Mouse (Mus musculus) brain, embryonic 14.5 days (tissue): ENCODE results near the gene Chrna7.

Source experiments
- CTCF ChIP-seq: fragments of 200-500 bp; IDR thresholded peaks from 2 replicates; pipeline ENCODE4 v1.5.1; 2012; ENCODE audit warnings: inconsistent platforms, mild to moderate bottlenecking, moderate library complexity, borderline replicate concordance; ENCODE audit not compliant: insufficient read depth, insufficient read length; ENCODE audit errors: extremely low read depth
- POLR2A ChIP-seq: fragments of 200-500 bp; IDR thresholded peaks from 2 replicates; pipeline ENCODE4 v1.6.1; 2012; ENCODE audit warnings: mild to moderate bottlenecking, inconsistent platforms, borderline replicate concordance; ENCODE audit not compliant: poor library complexity, insufficient read depth, insufficient read length, severe bottlenecking; ENCODE audit errors: extremely low read depth

DNA sequence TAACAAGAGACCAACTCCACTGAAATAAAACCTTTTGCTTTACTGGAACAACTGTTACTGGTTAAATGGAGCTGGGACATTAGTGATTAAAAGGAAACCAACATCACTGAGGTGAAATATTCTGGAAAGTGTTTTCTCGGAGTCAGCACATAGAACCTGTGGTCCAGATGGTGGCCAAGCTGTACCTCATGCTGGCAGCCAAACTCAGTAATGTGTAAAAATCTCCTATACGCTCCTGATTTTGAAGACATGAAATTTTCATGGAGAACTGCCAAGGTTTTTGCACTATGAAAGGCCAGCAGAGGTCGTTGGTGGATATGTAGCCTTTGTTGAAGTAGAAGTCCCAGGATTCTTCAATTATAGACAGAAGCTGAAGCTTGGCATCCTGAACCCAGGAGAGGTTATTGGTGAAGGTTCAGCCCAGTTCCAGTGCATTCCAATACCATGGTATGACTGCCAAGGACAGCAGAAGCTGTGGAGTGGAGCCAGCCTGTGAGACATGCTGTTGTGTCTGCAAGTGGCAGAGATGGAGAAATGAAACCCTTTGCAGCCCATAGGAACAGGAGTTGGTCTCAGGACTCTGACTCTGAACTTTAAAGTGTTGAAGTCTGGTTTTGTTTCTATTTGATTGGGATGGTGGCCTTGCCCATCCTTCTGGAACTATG, 25.6 kb upstream of the Chrna7 start:
- TF ChIP-seq CTCF: no peak
- TF ChIP-seq POLR2A: no peak
